In the genomic region with DNA sequence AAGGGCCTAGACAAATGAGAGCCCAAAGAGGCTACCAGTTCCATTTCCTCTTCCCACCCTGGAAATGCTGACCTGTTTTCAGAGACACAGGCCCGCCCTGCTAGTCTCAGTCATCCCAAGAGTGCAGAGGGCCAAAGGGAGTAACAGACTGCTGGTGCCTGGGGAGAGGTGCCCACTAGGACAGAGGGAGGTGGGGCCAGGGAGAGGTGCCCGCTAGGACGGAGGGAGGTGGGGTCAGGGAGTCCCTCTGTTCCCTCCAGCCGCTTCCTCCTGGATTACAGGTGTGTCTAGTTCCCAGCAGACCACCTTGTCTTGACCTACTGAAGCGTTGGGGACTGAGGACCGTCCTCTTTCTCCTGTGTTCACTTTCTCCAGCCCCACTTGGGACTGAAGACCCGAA, we compare ENCODE assay signal across 8 mouse cellular contexts. TPM values are rescaled to one million over a fixed set of nuclear protein-coding genes. Genes with fewer than 3 reads are reported as not detected.
DNase-seq lines count a peak whose midpoint lies in the region; ATAC-seq and TF ChIP-seq lines count a peak whose summit lies in the region.

No protein-coding gene starts in this region.

- H3K4me3 ChIP-seq in cerebellum, adult 2 months (replicated peaks; ENCODE audit: insufficient read depth, low read depth, low read length): no peak overlapping the region
- H3K4me3 ChIP-seq in liver, postnatal 0 days (ENCODE audit: low read depth, low read length): no peak overlapping the region
- no peak overlapping the region for H3K4me3 ChIP-seq in forebrain, embryonic 15.5 days

- peak in 1 of 2 experiments; percentile 41 for DNase-seq in cerebellum, adult 2 months
- DNase-seq in cerebellum, adult 8-10 months: no peak
- DNase-seq in liver, postnatal 0 days: no peak
- no peak for DNase-seq in liver
- peak; percentile 42 for DNase-seq in kidney, postnatal 10 days
- no peak for DNase-seq in right cerebral cortex, adult 18-20 months
- DNase-seq in spleen, postnatal 4 days (ENCODE audit: low spot score in 2 of 2): no peak

- peaks cover 16% of the 10 kb centered on the region for H3K4me1 ChIP-seq in cerebellum, adult 2 months (ENCODE audit: control insufficient read depth, insufficient read depth, low read length)
- H3K4me1 ChIP-seq in liver, postnatal 0 days (ENCODE audit: insufficient read depth): peaks cover 18% of the 10 kb centered on the region
- H3K4me1 ChIP-seq in forebrain, embryonic 15.5 days: peaks cover 21% of the 10 kb centered on the region

- H3K9me3 ChIP-seq in liver, postnatal 0 days (ENCODE audit: low read length): no peaks in the 10 kb centered on the region
- no peaks in the 10 kb centered on the region for H3K9me3 ChIP-seq in forebrain, embryonic 15.5 days

- H3K9ac ChIP-seq in liver, postnatal 0 days (replicated peaks): no peak overlapping the region
- H3K9ac ChIP-seq in forebrain, embryonic 15.5 days (replicated peaks): no peak overlapping the region

- no peak overlapping the region for H3K4me2 ChIP-seq in liver, postnatal 0 days (ENCODE audit: low read depth, low read length)
- peak overlapping the region; percentile 70; the same call in 1 of the 2 replicates for H3K4me2 ChIP-seq in forebrain, embryonic 15.5 days (replicated peaks)

- no peak for TF ChIP-seq CTCF in cerebellum, adult 2 months (IDR thresholded peaks at IDR 0.05; ENCODE audit: borderline replicate concordance, insufficient read depth, low read depth, low read length)
- TF ChIP-seq CTCF in liver, postnatal 0 days (IDR thresholded peaks at IDR 0.05; ENCODE audit: low read depth): no peak

- peak overlapping the region; percentile 50; the same call in 1 of the 2 replicates for H3K27ac ChIP-seq in cerebellum, adult 2 months (ENCODE audit: insufficient read depth, low read length)
- peak overlapping the region; percentile 36; the same call in 1 of the 2 replicates for H3K27ac ChIP-seq in liver, postnatal 0 days (ENCODE audit: low read depth)
- H3K27ac ChIP-seq in forebrain, embryonic 15.5 days (replicated peaks): no peak overlapping the region

- 23% methylated on average over 7 of the region's 7 CpGs for WGBS in cerebellum, adult 2 months
- 58% methylated on average over 7 of the region's 7 CpGs for WGBS in liver, postnatal 0 days (ENCODE audit: insufficient replicate concordance)
- WGBS in forebrain, embryonic 15.5 days: 45% methylated on average over 7 of the region's 7 CpGs

- peaks cover 13% of the 10 kb centered on the region for H3K36me3 ChIP-seq in liver, postnatal 0 days (replicated peaks; ENCODE audit: insufficient read depth, low read length)
- H3K36me3 ChIP-seq in forebrain, embryonic 15.5 days: peaks cover 31% of the 10 kb centered on the region

- no peak for TF ChIP-seq EP300 in liver, postnatal 0 days (IDR thresholded peaks at IDR 0.05; ENCODE audit: low read depth)

- TF ChIP-seq POLR2A in cerebellum, adult 2 months (IDR thresholded peaks at IDR 0.05; ENCODE audit: borderline replicate concordance, insufficient read depth, low read length): no peak

- no peaks in the 10 kb centered on the region for H3K27me3 ChIP-seq in cerebellum, adult 2 months (ENCODE audit: control insufficient read depth, insufficient read depth, low read length)
- no peaks in the 10 kb centered on the region for H3K27me3 ChIP-seq in liver, postnatal 0 days (ENCODE audit: insufficient read depth, low read length)
- no peaks in the 10 kb centered on the region for H3K27me3 ChIP-seq in forebrain, embryonic 15.5 days

- no peak for ATAC-seq in liver, postnatal 0 days
- no peak for ATAC-seq in forebrain, embryonic 15.5 days (replicated peaks)

RNA-seq across cellular contexts. Expression of a gene that starts 0.9 kb away (rescaled TPM):
- 70.2 and 72.2 TPM in 2 replicates for polyA plus RNA-seq in cerebellum, adult 2 months (2012; rRNA removed)
- polyA plus RNA-seq in liver, postnatal 0 days (2015; fragmentation: Nextera tagmentation; extraction: Ambion mirVana): 54.6 and 63.7 TPM in 2 replicates
- polyA plus RNA-seq in forebrain, embryonic 15.5 days (2015; fragmentation: Nextera tagmentation; extraction: Ambion mirVana): 17.4 and 19.5 TPM in 2 replicates

RNA-seq across cellular contexts. Expression of a gene that starts 15.5 kb away (rescaled TPM):
- 54.3 and 59.5 TPM in 2 replicates for polyA plus RNA-seq in cerebellum, adult 2 months (2012; rRNA removed)
- 1.9 TPM in 2 replicates for polyA plus RNA-seq in liver, postnatal 0 days (2015; fragmentation: Nextera tagmentation; extraction: Ambion mirVana)
- 18.1 and 18.8 TPM in 2 replicates for polyA plus RNA-seq in forebrain, embryonic 15.5 days (2015; fragmentation: Nextera tagmentation; extraction: Ambion mirVana)

RNA-seq across cellular contexts. Expression of a gene that starts 18.4 kb away (rescaled TPM):
- 291 and 295 TPM in 2 replicates for polyA plus RNA-seq in cerebellum, adult 2 months (2012; rRNA removed)
- polyA plus RNA-seq in liver, postnatal 0 days (2015; fragmentation: Nextera tagmentation; extraction: Ambion mirVana): 244 and 267 TPM in 2 replicates
- 460 and 475 TPM in 2 replicates for polyA plus RNA-seq in forebrain, embryonic 15.5 days (2015; fragmentation: Nextera tagmentation; extraction: Ambion mirVana)

RNA-seq across cellular contexts. Expression of a gene that starts 21.6 kb away (rescaled TPM):
- polyA plus RNA-seq in cerebellum, adult 2 months (2012; rRNA removed): 68.4 and 69.3 TPM in 2 replicates
- 0.32 and 0.38 TPM in 2 replicates for polyA plus RNA-seq in liver, postnatal 0 days (2015; fragmentation: Nextera tagmentation; extraction: Ambion mirVana)
- 4.3 and 4.7 TPM in 2 replicates for polyA plus RNA-seq in forebrain, embryonic 15.5 days (2015; fragmentation: Nextera tagmentation; extraction: Ambion mirVana)

RNA-seq across cellular contexts. Expression of a gene that starts 55.3 kb away (rescaled TPM):
- 4.1 and 5.4 TPM in 2 replicates for polyA plus RNA-seq in cerebellum, adult 2 months (2012; rRNA removed)
- polyA plus RNA-seq in liver, postnatal 0 days (2015; fragmentation: Nextera tagmentation; extraction: Ambion mirVana): 1.1 and 1.6 TPM in 2 replicates
- 4.6 and 5.8 TPM in 2 replicates for polyA plus RNA-seq in forebrain, embryonic 15.5 days (2015; fragmentation: Nextera tagmentation; extraction: Ambion mirVana)
